Mouse (Mus musculus): ENCODE measurements around the gene Flvcr1. TPM values are rescaled to one million over a fixed set of nuclear protein-coding genes. Genes with fewer than 3 reads are reported as not detected.
"Not testable (repeated sequence)": the region's sequence is repeated elsewhere in the genome, so short reads cannot be mapped to it uniquely, and the experiment has no call there.

Gene Flvcr1
- polyA plus RNA-seq, 1 experiment from 2014 or later: 7.2 TPM

GRCm38 (mm10) chr1:191035649-191036048 is 9.7 kb upstream of the Flvcr1 start:
- no peak for ATAC-seq

DNA sequence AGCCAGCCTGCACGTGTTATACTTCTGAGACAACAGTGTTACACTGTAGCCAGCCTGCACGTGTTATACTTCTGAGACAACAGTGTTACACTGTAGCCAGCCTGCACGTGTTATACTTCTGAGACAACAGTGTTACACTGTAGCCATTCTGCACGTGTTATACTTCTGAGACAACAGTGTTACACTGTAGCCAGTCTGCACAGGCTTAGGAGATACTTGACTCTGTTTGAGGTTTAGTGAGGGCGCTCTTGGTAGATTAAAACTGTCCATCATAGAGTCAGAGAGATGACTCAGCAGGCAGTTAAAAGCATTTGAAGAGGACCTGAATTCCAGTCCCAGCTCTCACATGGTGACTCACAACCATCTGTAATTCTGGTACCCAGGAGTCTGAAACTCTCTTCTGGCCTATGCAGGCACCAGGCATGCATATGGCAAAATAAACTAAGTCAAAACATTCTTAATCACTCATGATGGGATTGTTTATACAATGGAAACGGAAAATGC is 5.0 kb upstream of the Flvcr1 start:
- not testable (repeated sequence) for H3K4me3 ChIP-seq (replicated peaks); H3K4me2 ChIP-seq (replicated peaks); H3K9ac ChIP-seq (replicated peaks); ATAC-seq; H3K36me3 ChIP-seq; H3K27me3 ChIP-seq; H3K4me1 ChIP-seq (replicated peaks); H3K27ac ChIP-seq; H3K9me3 ChIP-seq
- 81% methylated on average over 6 of the region's 6 CpGs for WGBS

More at GRCm38 (mm10) chr1:191035649-191036048, 9.7 kb upstream of the Flvcr1 start:
- H3K27me3 ChIP-seq: no peaks in the 10 kb centered on the region
- H3K4me3 ChIP-seq (replicated peaks): no peak overlapping the region
- H3K27ac ChIP-seq: no peak overlapping the region
- no peaks in the 10 kb centered on the region for H3K9me3 ChIP-seq
- 0 out of 2 replicates have a peak, but pooled peaks cover 2% of the 10 kb centered on the region for H3K4me1 ChIP-seq (replicated peaks)
- no peak overlapping the region for H3K4me2 ChIP-seq (replicated peaks)
- 17% methylated on average over 4 of the region's 4 CpGs for WGBS
- no peaks in the 10 kb centered on the region for H3K36me3 ChIP-seq
- no peak overlapping the region for H3K9ac ChIP-seq (replicated peaks)

GRCm38 (mm10) chr1:191030182-191030581 is 4.2 kb upstream of the Flvcr1 start:
- 60% methylated on average over 10 of the region's 10 CpGs for WGBS
- no peaks in the 10 kb centered on the region for H3K36me3 ChIP-seq
- no peaks in the 10 kb centered on the region for H3K9me3 ChIP-seq
- no peak overlapping the region for H3K27ac ChIP-seq
- H3K27me3 ChIP-seq: no peaks in the 10 kb centered on the region
- H3K4me1 ChIP-seq (replicated peaks): peaks cover 11% of the 10 kb centered on the region
- ATAC-seq: no peak
- H3K9ac ChIP-seq (replicated peaks): no peak overlapping the region
- no peak overlapping the region for H3K4me2 ChIP-seq (replicated peaks)
- H3K4me3 ChIP-seq (replicated peaks): no peak overlapping the region

GRCm38 (mm10) chr1:191025016-191026012 is 644 bp downstream of the Flvcr1 start:
- peak overlapping the region; percentile 98 for H3K4me2 ChIP-seq (replicated peaks)
- no peaks in the 10 kb centered on the region for H3K9me3 ChIP-seq
- ATAC-seq: peak; percentile 71; the same call in 1 of the 2 replicates
- no peaks in the 10 kb centered on the region for H3K27me3 ChIP-seq
- peak overlapping the region; percentile 93 for H3K9ac ChIP-seq (replicated peaks)
- peak overlapping the region; percentile 76 for H3K4me3 ChIP-seq (replicated peaks)
- 2% methylated on average over 69 of the region's 69 CpGs for WGBS
- H3K36me3 ChIP-seq: peaks cover 7% of the 10 kb centered on the region; the same call in 1 of the 2 replicates
- H3K27ac ChIP-seq: peak overlapping the region; percentile 86
- peaks cover 20% of the 10 kb centered on the region for H3K4me1 ChIP-seq (replicated peaks)

DNA sequence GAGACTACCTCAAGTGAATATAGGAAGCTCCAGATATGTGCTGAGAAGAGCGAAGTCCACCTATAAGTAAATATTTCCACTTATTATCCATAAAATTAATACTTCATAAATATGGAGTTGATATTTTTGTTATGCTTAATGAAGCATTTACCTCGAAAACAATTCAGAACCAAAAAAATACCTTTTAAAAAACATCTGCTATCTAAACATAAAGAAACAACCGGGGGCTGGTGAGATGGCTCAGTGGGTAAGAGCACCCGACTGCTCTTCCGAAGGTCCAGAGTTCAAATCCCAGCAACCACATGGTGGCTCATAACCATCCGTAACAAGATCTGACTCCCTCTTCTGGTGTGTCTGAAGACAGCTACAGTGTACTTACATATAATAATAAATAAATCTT is 2.2 kb downstream of the Flvcr1 start:
- peaks cover 20% of the 10 kb centered on the region for H3K4me1 ChIP-seq (replicated peaks)
- H3K36me3 ChIP-seq: peaks cover 12% of the 10 kb centered on the region
- H3K4me2 ChIP-seq (replicated peaks); H3K4me3 ChIP-seq (replicated peaks); H3K27ac ChIP-seq; H3K27me3 ChIP-seq; H3K9me3 ChIP-seq; H3K9ac ChIP-seq (replicated peaks); ATAC-seq: not testable (repeated sequence)
- 92% methylated on average over 5 of the region's 6 CpGs for WGBS

DNA sequence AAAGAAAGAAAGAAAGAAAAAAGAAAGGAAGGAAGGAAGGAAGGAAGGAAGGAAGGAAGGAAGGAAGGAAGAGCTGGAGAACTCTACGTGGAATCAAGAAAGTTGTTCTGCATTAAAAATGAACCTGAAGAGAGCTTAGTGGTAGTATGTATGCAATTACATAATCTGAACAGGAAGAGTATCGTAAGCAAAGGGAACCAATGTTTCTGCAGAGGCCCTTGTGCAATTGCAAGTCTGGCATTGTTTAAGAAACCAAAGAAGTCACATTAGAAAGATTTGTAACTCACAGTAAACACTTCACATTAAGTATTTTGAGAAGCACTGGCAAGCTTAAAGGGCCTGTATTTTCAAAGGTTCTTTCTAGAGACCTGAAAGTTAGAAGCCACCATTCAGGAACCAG is 2.8 kb downstream of the Flvcr1 start:
- Histone ChIP-seq H3K27me3 (no peaks in the 10 kb centered on the region), H3K36me3 (peaks cover 12% of the 10 kb centered on the region), H3K27ac (no peak overlapping the region), H3K9me3 (no peaks in the 10 kb centered on the region), H3K4me2 (replicated peaks) (no peak overlapping the region), H3K4me1 (replicated peaks) (peaks cover 20% of the 10 kb centered on the region), H3K4me3 (replicated peaks) (no peak overlapping the region), H3K9ac (replicated peaks) (no peak overlapping the region)
- 94% methylated on average over 2 of the region's 2 CpGs for WGBS
- ATAC-seq: no peak

- H3K27ac ChIP-seq: no peak overlapping the region
- 92% methylated on average over 7 of the region's 7 CpGs for WGBS
Observed at GRCm38 (mm10) chr1:191021016-191021415, 4.9 kb downstream of the Flvcr1 start.

DNA sequence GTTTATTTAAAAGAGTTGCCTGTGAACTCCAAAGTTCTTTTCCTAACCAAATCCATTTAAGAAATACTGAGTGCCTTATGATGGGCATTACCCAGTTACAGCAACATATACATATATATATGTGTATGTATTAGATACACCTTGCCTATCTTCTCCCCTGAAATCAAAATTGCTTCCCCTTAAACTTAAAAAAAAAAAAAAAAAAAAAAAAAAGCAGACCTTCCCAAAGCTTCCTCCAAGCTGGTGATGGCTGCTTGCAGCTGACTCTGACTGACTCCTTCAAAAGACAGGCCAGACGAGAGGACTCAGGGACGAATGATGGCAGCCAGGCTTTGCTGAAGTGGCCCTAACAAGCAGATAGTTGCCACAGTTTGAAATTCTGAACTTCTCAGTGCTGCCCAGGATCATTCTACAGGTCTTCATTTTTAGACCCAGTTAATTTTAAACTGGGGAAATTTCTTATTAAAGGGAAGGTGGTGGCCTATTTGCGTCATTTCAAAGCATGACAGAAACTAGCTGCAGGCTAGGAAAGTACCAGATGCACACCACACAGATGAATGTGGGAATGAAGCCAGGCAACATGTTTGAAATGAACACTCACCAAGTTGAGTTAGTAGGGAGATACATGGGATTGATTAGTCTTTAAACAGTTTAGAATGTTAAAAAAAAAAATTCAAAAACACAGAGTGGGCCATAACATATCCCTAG is 5.6 kb downstream of the Flvcr1 start:
- Histone ChIP-seq H3K9ac (replicated peaks) (no peak overlapping the region), H3K4me1 (replicated peaks) (peaks cover 11% of the 10 kb centered on the region), H3K36me3 (peaks cover 12% of the 10 kb centered on the region), H3K9me3 (no peaks in the 10 kb centered on the region), H3K4me2 (replicated peaks) (no peak overlapping the region), H3K4me3 (replicated peaks) (no peak overlapping the region), H3K27ac (no peak overlapping the region), H3K27me3 (no peaks in the 10 kb centered on the region)
- no peak for ATAC-seq
- 90% methylated on average over 3 of the region's 3 CpGs for WGBS

More at GRCm38 (mm10) chr1:191021016-191021415, 4.9 kb downstream of the Flvcr1 start:
- Histone ChIP-seq H3K4me3 (replicated peaks) (no peak overlapping the region), H3K4me1 (replicated peaks) (peaks cover 12% of the 10 kb centered on the region), H3K36me3 (peaks cover 12% of the 10 kb centered on the region), H3K9ac (replicated peaks) (no peak overlapping the region), H3K4me2 (replicated peaks) (no peak overlapping the region), H3K9me3 (no peaks in the 10 kb centered on the region), H3K27me3 (no peaks in the 10 kb centered on the region)
- no peak for ATAC-seq

DNA sequence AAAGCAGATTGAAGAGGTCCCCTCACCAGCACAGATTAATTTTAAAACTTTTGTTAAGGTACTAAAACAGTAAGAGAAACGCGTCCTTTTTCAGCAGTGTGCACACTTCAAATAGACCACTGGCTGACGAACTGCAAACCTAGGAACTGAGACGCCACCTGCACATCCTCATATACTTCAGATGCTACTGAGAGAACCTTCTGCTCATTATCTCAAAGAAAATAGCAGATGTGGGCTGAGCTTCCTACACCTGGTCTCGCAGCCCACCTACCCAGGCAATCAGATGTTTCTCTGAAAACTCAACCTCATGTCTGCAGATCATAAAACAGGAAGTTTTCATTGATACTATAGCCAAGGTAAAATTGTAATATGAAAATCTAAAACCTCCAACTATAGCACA is 6.2 kb downstream of the Flvcr1 start:
- ATAC-seq: no peak

DNA sequence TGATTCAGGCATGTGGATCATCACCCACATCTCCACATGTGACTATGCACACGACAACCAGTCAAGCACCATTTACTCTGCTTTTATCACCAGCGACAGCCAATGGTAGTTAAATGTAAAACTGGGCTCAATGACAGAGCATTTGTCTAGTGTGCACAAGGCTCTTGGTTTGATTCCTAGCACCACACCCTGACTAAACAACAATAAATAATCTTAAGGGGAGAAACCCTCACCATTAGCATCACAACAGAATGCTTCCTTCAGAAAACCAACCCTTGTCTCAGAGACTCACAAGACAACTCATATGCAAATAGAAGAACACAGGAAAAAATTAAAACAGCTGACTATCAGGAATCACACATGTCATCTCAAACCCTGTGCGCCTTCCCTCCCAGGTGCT is 11.7 kb downstream of the Flvcr1 start:
- WGBS: 93% methylated on average over 3 of the region's 3 CpGs
- H3K9me3 ChIP-seq: no peaks in the 10 kb centered on the region
- no peak overlapping the region for H3K4me2 ChIP-seq (replicated peaks)
- ATAC-seq: no peak
- no peak overlapping the region for H3K27ac ChIP-seq
- H3K27me3 ChIP-seq: no peaks in the 10 kb centered on the region
- no peak overlapping the region for H3K4me3 ChIP-seq (replicated peaks)
- H3K4me1 ChIP-seq (replicated peaks): no peaks in the 10 kb centered on the region
- no peak overlapping the region for H3K9ac ChIP-seq (replicated peaks)
- peaks cover 54% of the 10 kb centered on the region for H3K36me3 ChIP-seq

More for the DNA sequence above, 6.2 kb downstream of the Flvcr1 start:
- H3K27me3 ChIP-seq: no peaks in the 10 kb centered on the region
- no peak overlapping the region for H3K27ac ChIP-seq
- no peak overlapping the region for H3K4me2 ChIP-seq (replicated peaks)
- H3K4me1 ChIP-seq (replicated peaks): peaks cover 5% of the 10 kb centered on the region
- H3K4me3 ChIP-seq (replicated peaks): no peak overlapping the region
- WGBS: 94% methylated on average over 5 of the region's 5 CpGs
- H3K36me3 ChIP-seq: peaks cover 15% of the 10 kb centered on the region
- no peak overlapping the region for H3K9ac ChIP-seq (replicated peaks)
- H3K9me3 ChIP-seq: no peaks in the 10 kb centered on the region

DNA sequence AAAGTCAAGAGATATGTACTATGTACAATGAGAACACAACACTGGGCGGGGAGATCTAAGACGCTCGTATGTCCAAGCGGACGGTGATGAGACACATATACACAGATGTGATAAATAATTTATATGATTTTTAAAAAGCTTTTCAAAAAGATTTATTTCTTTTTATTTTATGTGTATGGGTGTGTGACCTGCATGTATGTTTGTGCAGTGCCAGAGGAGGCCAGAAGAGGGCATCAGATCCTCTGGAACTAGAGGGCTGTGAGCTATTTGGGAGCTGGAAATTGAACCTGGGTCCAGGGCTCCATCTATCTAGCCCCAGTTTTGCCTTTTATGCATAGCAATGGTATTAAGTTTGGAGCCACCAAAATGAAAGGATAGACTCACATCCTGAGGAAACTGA is 17.3 kb downstream of the Flvcr1 start:
- Histone ChIP-seq H3K9me3 (no peaks in the 10 kb centered on the region), H3K4me1 (replicated peaks) (no peaks in the 10 kb centered on the region), H3K36me3 (peaks cover 72% of the 10 kb centered on the region), H3K4me2 (replicated peaks) (no peak overlapping the region), H3K9ac (replicated peaks) (no peak overlapping the region), H3K4me3 (replicated peaks) (no peak overlapping the region), H3K27me3 (no peaks in the 10 kb centered on the region), H3K27ac (no peak overlapping the region)
- no peak for ATAC-seq
- 94% methylated on average over 5 of the region's 5 CpGs for WGBS

DNA sequence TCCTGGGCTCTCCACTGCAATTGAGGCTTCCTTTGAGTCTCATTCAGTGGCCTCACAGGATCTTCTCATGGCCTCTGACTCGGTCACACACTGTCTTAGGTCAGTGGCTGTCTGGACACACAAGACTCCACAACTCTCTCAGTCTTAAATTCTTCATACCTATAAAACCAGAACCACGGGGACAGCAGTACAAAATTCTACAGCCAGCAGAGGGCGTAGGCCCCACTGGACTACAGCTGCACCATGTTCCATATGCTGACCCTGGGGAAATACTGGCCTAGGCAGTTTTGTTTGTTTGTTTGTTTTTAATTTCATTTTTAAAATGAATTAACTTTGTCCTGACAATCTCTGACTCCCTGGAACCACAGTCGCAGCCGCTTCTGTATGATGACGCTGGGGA is 23.8 kb downstream of the Flvcr1 start:
- H3K4me1 ChIP-seq (replicated peaks): no peaks in the 10 kb centered on the region
- H3K4me2 ChIP-seq (replicated peaks): no peak overlapping the region
- WGBS: 66% methylated on average over 6 of the region's 6 CpGs
- peaks cover 21% of the 10 kb centered on the region for H3K36me3 ChIP-seq
- no peak for ATAC-seq
- no peak overlapping the region for H3K27ac ChIP-seq
- no peak overlapping the region for H3K9ac ChIP-seq (replicated peaks)
- no peaks in the 10 kb centered on the region for H3K27me3 ChIP-seq
- H3K4me3 ChIP-seq (replicated peaks): no peak overlapping the region
- peaks cover 6% of the 10 kb centered on the region for H3K9me3 ChIP-seq
